Mouse (Mus musculus) lung, adult 2 months (tissue): ENCODE results near the gene Gata5.

ENCODE experiments used
- CTCF ChIP-seq: fragments of 200-500 bp; IDR thresholded peaks from 2 replicates; pipeline ENCODE4 v1.5.1; 2011; ENCODE audit warnings: mild to moderate bottlenecking, low read length, control low read depth; ENCODE audit not compliant: insufficient read depth
- POLR2A ChIP-seq: fragments of 200-500 bp; IDR thresholded peaks from 2 replicates; pipeline ENCODE4 v1.6.1; 2011; ENCODE audit warnings: low read depth, mild to moderate bottlenecking, control low read depth, low read length, borderline replicate concordance; ENCODE audit errors: extremely low read depth

GRCm38 (mm10) chr2:180290503-180290902 is 44.0 kb downstream of the Gata5 start:
- TF ChIP-seq POLR2A, result no peak
- TF ChIP-seq CTCF, result no peak
